Mouse (Mus musculus) limb, embryonic 14.5 days (tissue): ENCODE measurements at regions not wholly inside any gene's neighbourhood (a gene's known extent, or its start where the extent isn't known, plus 50 kb on each side); places are given as distances from the start of the nearest gene placed in this dataset.

Experiments
- ATAC-seq: fragments of 200-750 bp; cut with Nextera tagmentation; 2 replicates; pipeline ENCODE4 v1.8.0; 2017; ENCODE audit warnings: low read depth, moderate number of reproducible peaks, moderate TSS enrichment; ENCODE audit not compliant: low FRiP score
- DNase-seq: peaks from one replicate; pipeline ENCODE4 v3.0.0-alpha.2; 2015; ENCODE audit warnings: low spot score
- H3K27ac ChIP-seq: fragments of 300-500 bp; sonication (generic); replicated peaks from 2 replicates; pipeline ENCODE4 v1.5.1; 2014; ENCODE audit warnings: low read depth, mild to moderate bottlenecking, low read length, moderate library complexity, mixed read lengths
- H3K27me3 ChIP-seq: fragments of 300-500 bp; sonication (generic); 2 replicates; pipeline ENCODE4 v1.6.1; 2014; ENCODE audit warnings: low read length, mixed read lengths; ENCODE audit not compliant: control insufficient read depth, insufficient read depth
- H3K36me3 ChIP-seq: fragments of 300-500 bp; sonication (generic); 2 replicates; pipeline ENCODE4 v1.6.1; 2014; ENCODE audit warnings: mild to moderate bottlenecking, low read length, moderate library complexity, mixed read lengths; ENCODE audit not compliant: control insufficient read depth, insufficient read depth
- H3K4me1 ChIP-seq: fragments of 300-500 bp; sonication (generic); 2 replicates; pipeline ENCODE4 v1.6.1; 2014; ENCODE audit warnings: antibody characterized with exemption, low read length, mixed read lengths; ENCODE audit not compliant: control insufficient read depth, insufficient read depth
- H3K4me2 ChIP-seq: fragments of 300-500 bp; sonication (generic); replicated peaks from 2 replicates; pipeline ENCODE4 v1.6.1; 2014; ENCODE audit warnings: low read depth, mild to moderate bottlenecking, low read length, moderate library complexity; ENCODE audit not compliant: severe bottlenecking
- H3K4me3 ChIP-seq: fragments of 300-500 bp; sonication (generic); replicated peaks from 2 replicates; pipeline ENCODE4 v1.5.1; 2014; ENCODE audit warnings: low read length
- H3K9ac ChIP-seq: fragments of 300-500 bp; sonication (generic); 2 replicates; pipeline ENCODE4 v1.6.1; 2014; ENCODE audit warnings: mild to moderate bottlenecking, low read depth, low read length, moderate library complexity; ENCODE audit not compliant: severe bottlenecking
- H3K9me3 ChIP-seq: fragments of 300-500 bp; sonication (generic); 2 replicates; pipeline ENCODE4 v1.6.1; 2016; ENCODE audit warnings: low read length; ENCODE audit not compliant: control insufficient read depth
- POLR2A ChIP-seq: fragments of 200-500 bp; IDR thresholded peaks from 2 replicates; pipeline ENCODE4 v1.8.0; 2012; ENCODE audit warnings: inconsistent platforms, mild to moderate bottlenecking, moderate library complexity, borderline replicate concordance; ENCODE audit not compliant: insufficient read depth, insufficient read length; ENCODE audit errors: extremely low read depth
- WGBS: fragments of 180-500 bp; shearing (Covaris S2); extraction: QIAGEN DNeasy Blood & Tissue Kit; methylation state at CpG from one replicate; pipeline ENCODE4 v1.1.7; 2014; 5-methylcytosine and 5-hydroxymethylcytosine counted together

GRCm38 (mm10) chr8:128043392-128043791, 315.0 kb upstream of the Nrp1 start:
- no peak for TF ChIP-seq POLR2A
- Histone ChIP-seq H3K9me3 (no peaks in the 10 kb centered on the region), H3K9ac (no peak overlapping the region), H3K27ac (no peak overlapping the region), H3K27me3 (no peaks in the 10 kb centered on the region), H3K4me3 (no peak overlapping the region), H3K36me3 (no peaks in the 10 kb centered on the region), H3K4me2 (no peak overlapping the region), H3K4me1 (no peaks in the 10 kb centered on the region)
- DNase-seq (no peak), ATAC-seq (no peak)
- 70% methylated on average over 4 of the region's 4 CpGs for WGBS

DNA sequence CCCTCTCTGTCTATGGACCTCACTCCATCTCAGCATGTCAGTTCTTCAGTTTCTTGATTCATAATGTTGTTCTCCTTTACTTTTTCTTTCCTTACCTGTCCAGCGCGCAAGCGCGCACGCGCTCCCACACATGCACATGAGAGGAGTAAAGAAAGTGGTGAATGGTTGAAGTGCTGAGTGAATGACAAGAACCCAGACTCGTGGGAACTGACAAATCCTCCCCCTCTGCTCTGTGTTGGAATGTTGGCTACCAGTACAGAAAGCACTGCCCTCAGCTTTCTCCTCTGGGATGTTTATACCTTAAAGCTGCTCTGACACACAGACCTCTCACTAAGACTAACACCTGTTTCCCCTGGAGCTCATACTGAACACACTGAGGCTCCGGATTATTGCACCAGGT, 302.2 kb upstream of the Nrp1 start:
- no peak for TF ChIP-seq POLR2A
- 84% methylated on average over 8 of the region's 8 CpGs for WGBS
- no peaks in the 10 kb centered on the region for H3K4me1 ChIP-seq

DNA sequence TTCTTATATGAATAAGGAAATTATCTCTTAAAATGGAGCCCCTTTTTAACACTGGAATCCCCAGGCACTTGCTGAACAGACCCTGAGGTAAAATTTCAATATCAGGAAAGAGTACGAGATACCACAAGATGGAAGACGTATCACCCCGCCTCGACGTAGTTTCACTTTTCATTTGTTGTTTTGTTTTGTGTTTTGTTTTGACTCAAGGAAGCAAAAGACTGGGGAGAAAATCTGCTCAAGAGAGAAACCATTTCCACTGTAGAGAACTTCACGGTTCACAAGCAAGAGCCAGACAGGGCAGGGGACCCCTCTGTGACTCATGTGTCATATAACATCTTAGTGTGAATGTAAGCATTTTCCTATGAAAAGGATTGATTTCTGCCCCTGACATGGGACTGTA, 300.6 kb upstream of the Nrp1 start:
- Histone ChIP-seq H3K36me3 (no peaks in the 10 kb centered on the region), H3K4me1 (no peaks in the 10 kb centered on the region), H3K4me2 (no peak overlapping the region), H3K27ac (no peak overlapping the region), H3K9ac (no peak overlapping the region), H3K27me3 (no peaks in the 10 kb centered on the region), H3K4me3 (no peak overlapping the region), H3K9me3 (no peaks in the 10 kb centered on the region)
- ATAC-seq = no peak
- no peak for TF ChIP-seq POLR2A
- no peak for DNase-seq
- WGBS = 85% methylated on average over 6 of the region's 6 CpGs

More for the DNA sequence above, 302.2 kb upstream of the Nrp1 start:
- DNase-seq (no peak), ATAC-seq (no peak)
- no peaks in the 10 kb centered on the region for H3K36me3 ChIP-seq
- no peak overlapping the region for H3K4me2 ChIP-seq
- H3K9me3 ChIP-seq = no peaks in the 10 kb centered on the region
- no peak overlapping the region for H3K4me3 ChIP-seq
- no peaks in the 10 kb centered on the region for H3K27me3 ChIP-seq
- no peak overlapping the region for H3K27ac ChIP-seq
- H3K9ac ChIP-seq = no peak overlapping the region

GRCm38 (mm10) chr8:128059817-128060216, 298.6 kb upstream of the Nrp1 start:
- no peak overlapping the region for H3K4me3 ChIP-seq
- DNase-seq (no peak), ATAC-seq (no peak)
- TF ChIP-seq POLR2A = no peak
- no peaks in the 10 kb centered on the region for H3K9me3 ChIP-seq
- WGBS = 93% methylated on average over 3 of the region's 3 CpGs
- H3K27ac ChIP-seq = no peak overlapping the region
- H3K4me2 ChIP-seq = no peak overlapping the region
- no peak overlapping the region for H3K9ac ChIP-seq
- no peaks in the 10 kb centered on the region for H3K4me1 ChIP-seq
- no peaks in the 10 kb centered on the region for H3K27me3 ChIP-seq
- no peaks in the 10 kb centered on the region for H3K36me3 ChIP-seq

- no peak for TF ChIP-seq POLR2A
Measured at GRCm38 (mm10) chr8:128064211-128064610, 294.2 kb upstream of the Nrp1 start.

GRCm38 (mm10) chr8:128065127-128065526, 293.3 kb upstream of the Nrp1 start:
- Histone ChIP-seq H3K36me3 (no peaks in the 10 kb centered on the region), H3K9ac (no peak overlapping the region), H3K4me1 (no peaks in the 10 kb centered on the region), H3K4me2 (no peak overlapping the region), H3K27me3 (no peaks in the 10 kb centered on the region), H3K4me3 (no peak overlapping the region), H3K27ac (no peak overlapping the region), H3K9me3 (no peaks in the 10 kb centered on the region)
- ATAC-seq = no peak; the same call in 1 of the 2 replicates
- WGBS = 77% methylated on average over 2 of the region's 2 CpGs
- peak; percentile 3 for DNase-seq
- TF ChIP-seq POLR2A = no peak

More at GRCm38 (mm10) chr8:128064211-128064610, 294.2 kb upstream of the Nrp1 start:
- no peak overlapping the region for H3K27ac ChIP-seq
- H3K36me3 ChIP-seq = no peaks in the 10 kb centered on the region
- no peak overlapping the region for H3K9ac ChIP-seq
- H3K27me3 ChIP-seq = no peaks in the 10 kb centered on the region
- DNase-seq = no peak
- H3K4me3 ChIP-seq = no peak overlapping the region
- no peaks in the 10 kb centered on the region for H3K4me1 ChIP-seq
- H3K4me2 ChIP-seq = no peak overlapping the region
- ATAC-seq = no peak
- H3K9me3 ChIP-seq = no peaks in the 10 kb centered on the region
- 96% methylated on average over 1 of the region's 1 CpGs for WGBS
